Mouse (Mus musculus) urinary bladder, adult 2 months (tissue): ENCODE results near the gene Scgb2b21. TPM values are rescaled to one million over a fixed set of nuclear protein-coding genes. Genes with fewer than 3 reads are reported as not detected.
"Not testable (repeated sequence)": the region's sequence is repeated elsewhere in the genome, so short reads cannot be mapped to it uniquely, and the experiment has no call there.

Experiments
- DNase-seq: peaks from one replicate; pipeline ENCODE4 v3.0.0; 2022; ENCODE audit warnings: low spot score
- polyA plus RNA-seq: library from polyadenylated mRNA; depleted of rRNA; stranded (reverse); fragments of >200 nt; gene quantifications from 2 replicates; pipeline ENCODE4 v1.2.3, GENCODE M21; 2012; rRNA removed

Scgb2b21 gene
- not detected in 2 replicates for polyA plus RNA-seq

DNA sequence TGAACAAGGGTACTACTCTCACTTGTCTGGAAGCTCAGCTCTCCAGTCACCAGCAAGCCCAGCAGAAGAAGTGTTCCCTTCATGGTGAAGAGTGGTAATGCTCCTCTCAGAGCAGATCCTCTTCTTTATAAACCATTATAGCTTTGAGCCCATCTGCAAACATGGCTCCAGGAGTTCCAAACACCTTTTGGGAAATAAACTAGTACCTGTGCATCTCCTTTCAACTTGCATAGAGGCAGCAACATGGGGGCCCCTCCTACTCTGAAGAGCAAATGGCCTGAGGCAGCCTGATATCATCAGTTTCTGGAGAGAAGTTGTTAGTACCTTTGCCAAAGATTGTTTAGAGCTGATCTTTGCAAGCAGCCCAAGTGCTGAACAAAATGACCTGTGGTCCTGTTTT is at the start of gene Scgb2b21:
TSS of gene Scgb2b21 (minus strand) at position 101 of the 400 bp plus-strand sequence.
- no peak for DNase-seq

DNA sequence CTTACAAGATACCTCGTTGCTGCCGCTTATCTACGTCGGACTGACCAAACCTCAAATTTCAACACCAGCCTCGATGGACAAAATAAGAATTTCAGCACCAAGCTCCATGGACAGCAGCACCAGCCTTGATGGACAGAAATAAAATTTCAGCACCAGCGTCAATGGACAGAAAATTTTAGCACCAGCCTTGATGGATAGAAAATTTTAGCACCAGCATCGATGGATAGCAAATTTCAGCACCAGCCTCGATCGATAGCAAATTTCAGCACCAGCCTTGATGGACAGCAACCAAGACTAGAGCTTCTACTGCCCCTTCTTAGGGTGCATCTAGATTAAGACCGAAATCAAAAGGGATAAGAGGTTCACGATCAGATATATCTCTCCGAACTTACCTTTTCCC is 23.2 kb upstream of the Scgb2b21 start:
- DNase-seq, result not testable (repeated sequence)

Other genes starting within 250 kb of the Scgb2b21 start
- not detected in 2 replicates for gene Scgb2b19, start 240.1 kb downstream of the Scgb2b21 start, polyA plus RNA-seq
- not detected in 2 replicates for gene Scgb1b19, start 233.2 kb downstream of the Scgb2b21 start, polyA plus RNA-seq
- not detected in 2 replicates for gene Scgb2b20, start 154.1 kb downstream of the Scgb2b21 start, polyA plus RNA-seq
- not detected in 2 replicates for gene Scgb1b20, start 147.2 kb downstream of the Scgb2b21 start, polyA plus RNA-seq
- gene Scgb2b24, start 218.9 kb upstream of the Scgb2b21 start, polyA plus RNA-seq, result not detected in 2 replicates
- not detected in 2 replicates for gene Scgb1b24, start 223.3 kb upstream of the Scgb2b21 start, polyA plus RNA-seq